Mouse (Mus musculus) MEL (cell line): Measurements from ENCODE around the gene Numbl. TPM values are rescaled to one million over a fixed set of nuclear protein-coding genes. Genes with fewer than 3 reads are reported as not detected.

Source experiments
- DNase-seq: peaks from one replicate; pipeline ENCODE4 v3.0.0; 2011; ENCODE audit warnings: low read depth, low spot score
- H3K27ac ChIP-seq: 2 replicates; pipeline ENCODE4 v1.5.1; 2012; ENCODE audit warnings: low read depth, mild to moderate bottlenecking, control low read depth, low read length, moderate library complexity; ENCODE audit not compliant: control insufficient read depth
- H3K27me3 ChIP-seq, 2 experiments: fragments of 150-350 bp in 1 of 2; sonication (generic) in 1 of 2; 2 replicates each; pipeline ENCODE4 v1.6.1; 2012; ENCODE audit warnings: low read length in 2 of 2, mild to moderate bottlenecking in 2 of 2, improper control_type of control experiment in 1 of 2, moderate library complexity in 1 of 2; ENCODE audit not compliant: insufficient read depth in 2 of 2, control insufficient read depth in 1 of 2
- H3K36me3 ChIP-seq, 2 experiments: 2 replicates each; pipeline ENCODE4 v1.6.1; 2012 to 2014; ENCODE audit warnings: low read length in 2 of 2, improper control_type of control experiment in 1 of 2, inconsistent platforms in 1 of 2, mild to moderate bottlenecking in 1 of 2; ENCODE audit not compliant: insufficient read depth in 2 of 2, control insufficient read depth in 1 of 2
- H3K4me1 ChIP-seq, 2 experiments: fragments of 150-350 bp in 1 of 2; sonication (generic) in 1 of 2; 2 replicates each; pipeline ENCODE4 v1.6.1; 2012; ENCODE audit warnings: low read length in 2 of 2, improper control_type of control experiment in 1 of 2, mild to moderate bottlenecking in 1 of 2; ENCODE audit not compliant: insufficient read depth in 2 of 2, control insufficient read depth in 1 of 2
- H3K4me3 ChIP-seq, 2 experiments: fragments of 150-350 bp in 1 of 2; sonication (generic) in 1 of 2; 2 replicates each; pipeline ENCODE4 v1.5.1; 2012; ENCODE audit warnings: low read depth in 2 of 2, low read length in 2 of 2, mild to moderate bottlenecking in 2 of 2, moderate library complexity in 2 of 2, control low read depth in 1 of 2, improper control_type of control experiment in 1 of 2; ENCODE audit not compliant: control insufficient read depth in 1 of 2, insufficient read depth in 1 of 2
- H3K79me2 ChIP-seq: 2 replicates; pipeline ENCODE4 v1.6.1; 2012; ENCODE audit warnings: mild to moderate bottlenecking, low read length, moderate library complexity; ENCODE audit not compliant: control insufficient read depth, poor library complexity, insufficient read depth
- H3K9ac ChIP-seq: 2 replicates; pipeline ENCODE4 v1.6.1; 2012; ENCODE audit warnings: low read depth, mild to moderate bottlenecking, control low read depth, low read length, moderate library complexity; ENCODE audit not compliant: control insufficient read depth, poor library complexity, severe bottlenecking
- H3K9me3 ChIP-seq: fragments of 150-350 bp; sonication (generic); replicated peaks from 2 replicates; pipeline ENCODE4 v1.6.1; 2012; ENCODE audit warnings: mild to moderate bottlenecking, low read length, improper control_type of control experiment, moderate library complexity; ENCODE audit not compliant: insufficient read depth
- BHLHE40 ChIP-seq: IDR thresholded peaks from 2 replicates; pipeline ENCODE4 v1.6.1; 2012; ENCODE audit warnings: low read depth, mild to moderate bottlenecking, inconsistent platforms, low read length, improper control_type of control experiment, borderline replicate concordance
- E2F4 ChIP-seq: IDR thresholded peaks from 2 replicates; pipeline ENCODE4 v1.6.1; 2011; ENCODE audit warnings: low read depth, low read length, improper control_type of control experiment, borderline replicate concordance
- ELF1 ChIP-seq: IDR thresholded peaks from 2 replicates; pipeline ENCODE4 v1.6.1; 2014; ENCODE audit warnings: low read depth, mild to moderate bottlenecking, inconsistent platforms, low read length, improper control_type of control experiment, moderate library complexity
- EP300 ChIP-seq, 2 experiments: IDR thresholded peaks; 2 replicates each; pipeline ENCODE4 v1.6.1; 2011; ENCODE audit warnings: improper control_type of control experiment in 2 of 2, low read length in 2 of 2, low read depth in 1 of 2, mild to moderate bottlenecking in 1 of 2
- GATA1 ChIP-seq: IDR thresholded peaks from 2 replicates; pipeline ENCODE4 v1.6.1; 2011; ENCODE audit warnings: low read depth, low read length, improper control_type of control experiment
- HCFC1 ChIP-seq: IDR thresholded peaks from 2 replicates; pipeline ENCODE4 v1.6.1; 2012; ENCODE audit warnings: low read depth, mild to moderate bottlenecking, inconsistent platforms, low read length, improper control_type of control experiment, moderate library complexity
- JUND ChIP-seq: IDR thresholded peaks from 2 replicates; pipeline ENCODE4 v1.6.1; 2011; ENCODE audit warnings: low read depth, mild to moderate bottlenecking, improper control_type of control experiment, low read length
- KAT2A ChIP-seq: conservative IDR thresholded peaks from 2 replicates; pipeline ENCODE4 v1.6.1; 2012; ENCODE audit warnings: low read depth, low read length, improper control_type of control experiment, inconsistent platforms
- MAFK ChIP-seq: IDR thresholded peaks from 2 replicates; pipeline ENCODE4 v1.6.1; 2011; ENCODE audit warnings: low read depth, mild to moderate bottlenecking, low read length, improper control_type of control experiment, borderline replicate concordance
- MEF2A ChIP-seq: IDR thresholded peaks from 2 replicates; pipeline ENCODE4 v1.6.1; 2014; ENCODE audit warnings: low read depth, mild to moderate bottlenecking, inconsistent platforms, low read length, improper control_type of control experiment; ENCODE audit not compliant: poor library complexity, insufficient replicate concordance, severe bottlenecking; ENCODE audit errors: extremely low read depth
- MXI1 ChIP-seq: IDR thresholded peaks from 2 replicates; pipeline ENCODE4 v1.6.1; 2011; ENCODE audit warnings: mild to moderate bottlenecking, low read depth, low read length, improper control_type of control experiment
- MYC ChIP-seq: IDR thresholded peaks from 2 replicates; pipeline ENCODE4 v1.6.1; 2011; ENCODE audit warnings: low read depth, mild to moderate bottlenecking, low read length, improper control_type of control experiment, moderate library complexity
- POLR2A ChIP-seq, 2 experiments: IDR thresholded peaks; 2 replicates each; pipeline ENCODE4 v1.6.1; 2011 to 2012; ENCODE audit warnings: low read length in 2 of 2, mild to moderate bottlenecking in 2 of 2, control low read depth in 1 of 2, improper control_type of control experiment in 1 of 2, low read depth in 1 of 2, moderate library complexity in 1 of 2; ENCODE audit not compliant: control insufficient read depth in 1 of 2, insufficient read depth in 1 of 2, poor library complexity in 1 of 2
- POLR2AphosphoS2 ChIP-seq: IDR thresholded peaks from 2 replicates; pipeline ENCODE4 v1.6.1; 2011; ENCODE audit warnings: low read length, improper control_type of control experiment
- SMC3 ChIP-seq: IDR thresholded peaks from 2 replicates; pipeline ENCODE4 v1.6.1; 2011; ENCODE audit warnings: low read depth, low read length, improper control_type of control experiment
- TBP ChIP-seq: IDR thresholded peaks from 2 replicates; pipeline ENCODE4 v1.8.0; 2011; ENCODE audit warnings: low read depth, low read length, improper control_type of control experiment
- USF1 ChIP-seq: IDR thresholded peaks from 2 replicates; pipeline ENCODE4 v1.6.1; 2014; ENCODE audit warnings: low read depth, mild to moderate bottlenecking, inconsistent platforms, low read length, improper control_type of control experiment, moderate library complexity
- ZKSCAN1 ChIP-seq: IDR thresholded peaks from 2 replicates; pipeline ENCODE4 v1.6.1; 2012; ENCODE audit warnings: low read depth, mild to moderate bottlenecking, inconsistent platforms, low read length, improper control_type of control experiment, moderate library complexity
- ZMIZ1 ChIP-seq: IDR thresholded peaks from 2 replicates; pipeline ENCODE4 v1.6.1; 2012; ENCODE audit warnings: low read depth, mild to moderate bottlenecking, inconsistent platforms, low read length, improper control_type of control experiment, moderate library complexity
- ZNF384 ChIP-seq: IDR thresholded peaks from 2 replicates; pipeline ENCODE4 v1.6.1; 2012; ENCODE audit warnings: low read depth, mild to moderate bottlenecking, inconsistent platforms, low read length, improper control_type of control experiment
- polyA plus RNA-seq, 2 experiments: library from polyadenylated mRNA; stranded (reverse) in 1 of 2; unstranded in 1 of 2; fragments of >175 nt in 1 of 2; fragments of >200 nt in 1 of 2; gene quantifications; 2 replicates each; pipeline versions ENCODE4 v1.2.1 to v1.2.4; 2012; ENCODE audit warnings: low replicate concordance in 2 of 2, low read depth in 1 of 2; ENCODE audit not compliant: insufficient read length in 2 of 2, insufficient read depth in 1 of 2, missing spikeins in 1 of 2
- total RNA-seq: library from RNA; depleted of rRNA; stranded (reverse); fragments of 300-350 nt; gene quantifications from 2 replicates; pipeline ENCODE4 v1.2.3, GENCODE M21; 2012

Gene Numbl
- total and polyA plus RNA-seq, 3 experiments: 2.2 to 10.6 TPM; not detected in 1

DNA sequence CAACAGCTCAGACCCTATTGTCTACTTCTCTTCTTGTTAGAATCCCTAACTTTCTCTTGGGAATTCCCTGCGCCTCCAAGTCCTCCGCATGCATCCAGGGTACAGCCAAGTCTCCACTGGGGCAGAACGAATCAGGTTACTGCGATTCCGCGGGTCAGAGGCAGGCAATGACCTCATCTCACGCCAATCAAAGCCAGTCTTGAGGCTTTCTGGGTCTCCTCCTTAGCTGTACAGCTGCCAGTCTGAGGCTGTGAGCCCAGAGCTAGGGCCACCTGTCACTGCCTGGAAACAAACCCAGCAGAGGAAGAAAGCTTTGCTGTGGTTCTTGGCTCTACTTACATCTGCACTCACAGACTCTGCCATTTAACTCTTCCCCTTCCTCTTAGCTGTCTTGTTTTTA lies 57.7 kb downstream of the Numbl start:
- Histone ChIP-seq H3K4me1 (no peaks in the 10 kb centered on the region), H3K27ac (no peak overlapping the region), H3K9ac (no peak overlapping the region), H3K27me3 (no peaks in the 10 kb centered on the region), H3K9me3 (no peaks in the 10 kb centered on the region), H3K4me3 (no peak overlapping the region), H3K36me3 (no peaks in the 10 kb centered on the region), H3K79me2 (no peaks in the 10 kb centered on the region)
- no peak for DNase-seq
- TF ChIP-seq KAT2A: no peak
- no peak for TF ChIP-seq MAFK
- TF ChIP-seq JUND: no peak

DNA sequence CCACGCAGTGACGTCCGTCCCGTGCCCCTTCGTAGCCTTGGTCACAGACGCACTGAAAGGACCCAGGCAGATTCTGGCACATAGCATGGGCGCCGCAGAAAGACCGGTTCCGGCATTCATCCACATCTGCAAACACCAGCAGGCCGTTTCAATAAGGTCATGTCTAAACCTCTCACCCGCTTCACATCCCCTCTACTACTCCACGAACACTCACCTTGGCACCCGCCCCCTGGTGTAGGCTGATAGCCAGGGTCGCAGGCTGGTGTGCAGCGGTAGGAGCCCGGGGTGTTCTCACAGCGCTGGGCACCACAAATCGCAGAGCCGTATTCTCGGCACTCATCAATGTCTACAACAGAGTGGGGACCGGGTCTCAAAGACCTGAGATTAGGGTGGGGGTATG lies 61.2 kb downstream of the Numbl start:
- H3K9me3 ChIP-seq: no peaks in the 10 kb centered on the region

DNA sequence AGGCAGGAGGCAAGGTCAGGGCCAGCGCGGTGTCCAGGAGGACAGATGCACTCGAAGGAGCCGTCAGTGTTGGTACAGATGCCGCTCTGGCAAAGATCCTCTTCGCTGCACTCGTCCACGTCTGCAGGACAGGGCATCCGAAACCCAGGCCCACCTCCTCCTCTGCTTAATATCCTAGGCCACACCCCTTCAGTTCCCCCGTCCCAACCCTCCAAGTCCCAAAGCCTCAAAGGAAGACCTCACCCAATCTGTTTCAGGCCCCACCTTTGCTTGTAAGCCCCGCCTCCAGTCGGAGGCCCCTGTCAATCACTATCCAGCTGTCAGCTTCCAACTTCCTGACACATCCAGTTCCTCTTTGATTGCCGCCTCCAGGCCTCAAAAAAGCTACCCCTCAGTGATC lies 64.1 kb downstream of the Numbl start:
- TF ChIP-seq HCFC1 (no peak), BHLHE40 (no peak), E2F4 (no peak), MYC (no peak), MAFK (no peak), ZKSCAN1 (no peak), POLR2AphosphoS2 (no peak), EP300 (IDR thresholded peaks at IDR 0.05; ENCODE audit: low read depth in 1 of 2, low read length in 2 of 2) (no peak), MEF2A (no peak), ZMIZ1 (no peak), TBP (no peak), USF1 (no peak), SMC3 (no peak), GATA1 (no peak), MXI1 (no peak), ELF1 (no peak)
- H3K27me3 ChIP-seq: no peaks in the 10 kb centered on the region

More for the DNA sequence above, 61.2 kb downstream of the Numbl start:
- no peak for DNase-seq
- no peak for TF ChIP-seq ZNF384
- TF ChIP-seq POLR2A (IDR thresholded peaks at IDR 0.05; ENCODE audit: control insufficient read depth in 1 of 2, insufficient read depth in 1 of 2, low read depth in 1 of 2, low read length in 2 of 2, poor library complexity in 1 of 2): no peak
- TF ChIP-seq HCFC1: no peak
- no peak for TF ChIP-seq EP300 (IDR thresholded peaks at IDR 0.05; ENCODE audit: low read depth in 1 of 2, low read length in 2 of 2)
- no peak for TF ChIP-seq MAFK
- TF ChIP-seq, all 39 proteins: peak for 0
- no peak overlapping the region for H3K27ac ChIP-seq
- H3K4me3 ChIP-seq: no peak overlapping the region
- no peaks in the 10 kb centered on the region for H3K79me2 ChIP-seq
- no peaks in the 10 kb centered on the region for H3K27me3 ChIP-seq
- H3K4me1 ChIP-seq: no peaks in the 10 kb centered on the region
- H3K9ac ChIP-seq: no peak overlapping the region
- H3K36me3 ChIP-seq: no peaks in the 10 kb centered on the region

More for the DNA sequence above, 64.1 kb downstream of the Numbl start:
- H3K36me3 ChIP-seq: no peaks in the 10 kb centered on the region
- H3K79me2 ChIP-seq: no peaks in the 10 kb centered on the region
- no peak overlapping the region for H3K27ac ChIP-seq
- H3K9me3 ChIP-seq: no peaks in the 10 kb centered on the region
- no peak for DNase-seq
- H3K9ac ChIP-seq: no peak overlapping the region
- H3K4me3 ChIP-seq: no peak overlapping the region
- no peaks in the 10 kb centered on the region for H3K4me1 ChIP-seq
